Mouse (Mus musculus): ENCODE results near the gene Astn2.
A peak's percentile ranks its signal among the peaks of the same experiment; 100 is the strongest.
"Not testable (repeated sequence)": the region's sequence is repeated elsewhere in the genome, so short reads cannot be mapped to it uniquely, and the experiment has no call there.

Astn2 gene

DNA sequence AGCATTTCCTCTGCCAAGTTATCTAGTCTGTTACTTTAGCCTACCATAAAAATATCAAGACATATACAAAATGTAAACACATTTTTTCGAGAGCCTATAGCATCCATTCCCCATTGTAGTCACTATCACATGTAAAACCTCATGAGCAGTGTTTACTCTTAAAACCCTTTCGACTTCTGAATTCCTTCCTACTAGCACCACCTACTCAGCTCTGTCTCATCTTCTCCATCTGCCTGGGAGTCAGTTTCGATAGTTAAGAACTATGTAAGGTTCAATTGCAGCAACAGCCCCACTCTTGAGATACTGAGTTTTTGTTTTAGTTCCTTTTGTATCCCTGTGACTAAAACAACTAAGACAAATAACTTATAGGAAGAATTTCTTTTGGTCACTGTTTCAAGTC is 651.5 kb downstream of the Astn2 start:
- no peak for DNase-seq (ENCODE audit: low spot score)

DNA sequence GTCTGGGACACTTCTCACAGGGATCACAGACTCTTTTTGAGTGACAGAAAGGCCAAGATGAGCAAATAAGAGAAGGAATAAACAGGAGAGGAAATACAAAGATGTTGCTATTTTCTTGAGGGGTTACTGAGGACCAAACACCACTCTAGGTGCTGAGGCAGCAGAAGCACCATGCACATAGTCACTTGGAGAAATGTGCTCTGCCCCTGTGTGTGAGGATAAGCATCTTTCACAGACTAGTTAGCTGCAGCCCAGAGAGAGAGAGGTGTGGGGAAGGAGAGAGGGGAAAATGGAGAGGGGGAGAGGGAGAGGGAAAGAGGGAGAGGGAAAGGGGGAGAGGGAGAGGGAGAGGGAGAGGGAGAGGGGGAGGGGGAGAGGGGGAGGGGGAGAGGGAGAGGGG is 659.6 kb downstream of the Astn2 start:
- DNase-seq (ENCODE audit: low spot score): no peak

DNA sequence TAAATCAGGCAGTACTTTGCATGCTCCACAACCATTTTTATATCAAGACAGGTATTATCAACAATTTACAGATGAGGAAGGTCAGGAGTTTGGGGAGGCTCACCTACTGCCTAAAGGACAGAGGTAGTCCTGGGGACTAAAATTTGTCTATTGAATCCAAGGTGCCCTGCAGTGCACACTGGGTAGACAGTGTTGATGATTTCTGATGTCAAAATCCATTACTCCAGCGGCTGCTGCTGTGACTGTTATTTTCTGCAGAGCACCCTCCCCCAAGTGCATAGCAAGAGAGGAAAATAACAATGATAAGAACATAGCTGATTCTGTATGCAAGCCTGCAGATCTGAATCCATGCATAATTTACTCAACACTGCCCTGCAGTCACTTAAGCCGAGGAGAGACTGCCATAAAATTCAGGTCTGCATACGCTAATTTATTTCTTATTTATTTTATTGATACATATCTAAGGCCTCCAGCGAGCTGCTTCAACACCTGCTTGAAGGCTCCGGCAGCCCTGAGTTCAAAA is 660.3 kb downstream of the Astn2 start:
- DNase-seq (ENCODE audit: low spot score): no peak

DNA sequence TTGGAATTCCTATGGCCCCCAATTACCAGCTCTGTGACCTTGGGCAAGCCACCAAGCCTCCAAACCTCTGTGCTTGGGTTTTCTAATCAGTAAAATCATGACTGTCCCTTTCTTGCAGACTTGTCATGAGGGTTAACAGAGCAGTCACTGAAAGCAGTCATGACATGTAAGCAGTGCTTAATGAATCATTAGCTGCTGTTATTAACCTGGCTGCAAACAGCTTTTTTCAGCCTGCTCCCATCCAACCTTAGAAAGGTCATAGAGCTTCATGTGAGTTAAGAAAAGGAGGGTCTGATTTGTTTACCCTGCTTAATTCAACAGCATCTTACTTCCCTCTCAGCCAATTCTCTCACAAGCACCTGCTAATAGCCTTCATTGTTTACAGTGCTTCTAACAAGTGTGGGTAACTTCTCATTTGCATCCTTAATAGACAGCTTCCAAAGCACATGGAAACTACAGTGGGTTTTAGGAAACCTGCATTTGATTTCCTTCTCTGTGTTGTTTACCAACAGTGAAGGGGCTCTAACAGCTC is 661.2 kb downstream of the Astn2 start:
- DNase-seq (ENCODE audit: low spot score): no peak

DNA sequence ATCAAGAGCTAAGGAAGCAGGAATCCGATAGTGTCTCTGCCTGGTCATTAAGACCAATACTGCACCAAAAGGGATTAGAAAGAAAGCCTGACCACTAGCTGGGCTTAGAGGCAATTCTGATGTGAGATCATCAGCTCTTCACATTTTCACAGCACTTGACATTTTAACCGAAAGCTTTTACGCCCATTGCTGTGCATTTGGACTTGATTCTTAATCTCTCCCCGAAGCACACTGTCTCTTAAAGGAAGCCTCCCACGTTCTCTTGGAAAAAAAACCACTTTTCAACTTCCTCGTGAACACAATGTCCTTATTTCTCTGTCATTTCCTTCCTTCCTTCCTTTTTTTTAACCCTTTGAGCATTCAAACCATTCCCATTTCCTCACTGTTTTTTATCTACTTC is 680.0 kb downstream of the Astn2 start:
- no peak for DNase-seq (ENCODE audit: low spot score)

DNA sequence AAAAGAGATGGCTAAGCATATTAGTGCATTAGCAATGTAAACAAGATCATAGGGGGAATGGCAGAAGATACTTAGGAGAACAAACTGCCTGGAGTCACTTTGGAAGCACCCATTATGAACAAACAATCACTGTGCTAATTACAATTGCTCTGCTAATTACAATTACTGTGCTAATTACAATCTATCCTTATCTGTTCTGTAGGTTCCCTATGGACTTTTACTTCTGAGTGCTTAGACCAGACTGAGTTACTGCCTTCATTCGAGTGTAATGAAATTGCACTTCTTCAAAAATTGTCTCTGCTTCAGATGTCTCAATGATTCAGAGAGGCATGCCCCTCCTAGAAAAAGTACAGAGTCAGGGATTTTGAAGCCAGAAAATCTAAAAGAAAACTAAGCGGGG is 684.8 kb downstream of the Astn2 start:
- no peak for DNase-seq (ENCODE audit: low spot score)

DNA sequence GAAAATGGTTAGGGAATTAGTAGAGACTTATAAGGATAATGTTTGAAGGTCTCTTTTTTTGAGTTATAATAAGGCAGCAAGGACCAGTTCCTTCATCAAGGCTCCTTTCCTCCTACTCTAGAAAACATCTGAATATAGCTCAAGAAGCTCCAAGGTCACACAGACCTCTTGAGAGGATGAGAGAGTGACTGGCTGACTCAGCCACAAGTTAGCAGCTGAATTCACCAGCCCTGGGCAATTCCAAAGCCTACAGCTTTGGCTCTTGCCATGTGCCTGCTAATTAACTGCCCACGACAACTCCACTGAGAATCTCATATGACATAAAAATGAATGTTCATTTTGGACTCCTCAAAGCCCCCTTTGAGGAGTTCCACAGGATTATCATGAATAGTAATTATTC is 686.5 kb downstream of the Astn2 start:
- DNase-seq (ENCODE audit: low spot score): no peak

DNA sequence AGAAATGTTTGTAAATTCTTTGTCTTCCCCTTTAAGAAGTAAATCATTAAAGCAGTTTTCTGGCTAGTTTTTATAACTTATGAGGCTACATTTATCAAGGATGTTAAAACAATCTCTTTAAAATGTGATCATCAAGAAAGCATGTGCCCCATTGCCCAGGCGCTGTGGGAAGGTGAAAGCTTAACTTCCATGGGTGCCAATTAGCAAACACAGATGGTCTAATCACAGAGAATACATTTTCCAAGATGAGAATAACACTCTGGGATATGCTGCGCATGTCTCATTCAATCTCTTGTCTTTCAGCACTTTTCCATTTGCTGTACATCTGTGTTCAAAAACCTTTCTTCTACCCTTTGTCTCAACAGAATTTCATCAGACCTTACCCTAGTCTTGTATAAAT is 688.3 kb downstream of the Astn2 start:
- DNase-seq (ENCODE audit: low spot score): no peak

DNA sequence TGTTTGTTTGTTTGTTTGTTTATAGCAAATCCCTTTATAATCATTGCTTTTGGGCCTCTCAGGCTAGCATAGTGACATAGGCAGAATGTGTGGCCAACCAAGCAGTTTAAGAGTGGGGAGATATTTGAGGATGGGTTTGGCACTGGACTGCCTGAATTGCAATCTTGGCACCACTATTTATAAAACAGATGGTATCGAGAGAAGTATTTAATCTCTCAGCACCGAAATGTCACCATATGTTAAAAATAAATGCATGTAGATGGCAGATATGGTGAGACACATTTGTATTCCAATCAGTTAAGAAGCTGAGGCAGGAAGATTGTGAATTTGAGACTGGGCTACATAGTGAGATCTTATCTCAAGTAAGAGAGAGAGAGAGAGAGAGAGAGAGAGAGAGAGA is 692.7 kb downstream of the Astn2 start:
- DNase-seq (ENCODE audit: low spot score): no peak

DNA sequence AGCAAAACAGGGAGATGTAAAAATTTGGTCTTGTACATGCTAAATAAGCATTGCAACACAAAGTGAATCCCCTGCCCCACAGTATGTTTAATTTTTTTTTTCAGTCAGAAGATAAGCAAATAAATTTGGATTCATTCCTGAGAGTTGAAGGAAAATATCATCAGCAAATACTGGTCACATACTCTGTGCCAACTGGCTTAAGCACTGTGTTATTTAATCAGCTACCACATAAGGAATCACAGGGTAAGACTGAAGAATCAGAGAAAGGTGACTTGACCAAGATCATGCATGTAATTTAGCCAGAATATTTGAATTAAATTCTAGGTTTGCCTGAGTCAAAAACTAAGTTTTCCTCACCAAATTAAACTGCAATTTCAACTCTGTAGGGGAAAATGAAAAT is 693.8 kb downstream of the Astn2 start:
- no peak for DNase-seq (ENCODE audit: low spot score)

DNA sequence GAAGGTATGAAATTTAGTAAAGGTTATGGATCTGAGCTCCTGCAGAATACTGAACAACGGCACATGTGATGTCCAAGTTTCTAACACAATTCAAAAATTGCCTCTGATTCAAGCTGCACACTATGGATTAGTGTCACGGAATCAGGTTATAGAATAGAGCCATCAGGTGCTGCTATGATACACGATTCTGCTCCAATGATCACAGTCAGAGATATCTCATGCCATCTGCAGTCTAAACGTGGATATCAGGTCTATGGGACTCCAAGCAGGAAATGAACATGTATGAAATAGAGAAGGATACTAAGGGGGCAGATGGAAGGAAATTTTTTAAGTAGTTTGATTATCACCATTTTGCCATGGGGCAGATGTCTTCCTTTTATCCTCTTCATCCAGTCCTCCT is 702.6 kb downstream of the Astn2 start:
- no peak for DNase-seq (ENCODE audit: low spot score)

DNA sequence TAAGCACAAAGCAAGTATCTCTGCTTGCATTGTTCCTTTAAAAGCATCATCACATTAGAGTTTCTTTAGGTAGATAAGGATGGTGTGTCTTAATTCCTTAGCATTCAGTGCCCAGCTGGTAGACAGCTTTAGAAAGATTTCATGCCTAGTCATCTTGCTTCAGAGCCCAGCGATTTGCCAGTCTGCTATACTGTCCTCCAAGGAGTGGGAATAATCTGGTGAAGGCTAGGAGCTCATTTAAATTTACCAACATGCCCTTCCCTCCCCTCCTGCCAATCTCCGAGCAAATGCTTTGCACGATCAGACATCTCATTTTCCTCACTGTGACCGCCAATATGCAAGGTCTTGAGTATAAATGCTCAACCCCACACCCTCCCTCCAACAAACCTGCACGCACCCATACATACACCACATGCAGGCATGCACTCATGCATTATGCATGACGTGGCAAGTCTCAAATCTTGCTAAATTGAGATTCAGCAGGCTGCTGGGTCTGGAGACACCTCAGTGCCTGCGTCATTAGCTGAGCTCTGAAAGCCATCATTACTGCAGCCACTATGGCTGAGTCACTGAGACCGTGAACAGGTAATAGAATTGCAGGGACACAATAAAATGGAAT is 704.6 kb downstream of the Astn2 start:
- DNase-seq (ENCODE audit: low spot score): no peak

DNA sequence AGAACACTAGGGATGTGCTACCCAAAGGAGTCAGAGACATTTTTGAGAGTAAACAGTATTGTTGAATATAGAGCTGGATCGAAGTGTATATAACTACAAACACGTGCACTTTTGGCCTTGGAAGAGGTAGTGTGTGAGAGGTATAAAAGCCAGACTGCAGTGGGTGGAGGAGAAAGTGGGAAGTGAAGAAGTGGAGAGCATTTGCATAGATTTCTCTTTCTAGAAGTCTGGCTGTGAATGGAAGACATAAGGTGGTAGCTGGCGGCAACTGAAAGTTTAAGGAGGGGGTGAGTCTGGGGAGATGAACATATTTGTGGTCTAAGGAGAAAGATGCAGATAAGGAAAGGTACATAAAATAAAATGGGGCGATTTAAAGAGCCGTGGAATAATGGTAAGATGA is 709.2 kb downstream of the Astn2 start:
- DNase-seq (ENCODE audit: low spot score): no peak

DNA sequence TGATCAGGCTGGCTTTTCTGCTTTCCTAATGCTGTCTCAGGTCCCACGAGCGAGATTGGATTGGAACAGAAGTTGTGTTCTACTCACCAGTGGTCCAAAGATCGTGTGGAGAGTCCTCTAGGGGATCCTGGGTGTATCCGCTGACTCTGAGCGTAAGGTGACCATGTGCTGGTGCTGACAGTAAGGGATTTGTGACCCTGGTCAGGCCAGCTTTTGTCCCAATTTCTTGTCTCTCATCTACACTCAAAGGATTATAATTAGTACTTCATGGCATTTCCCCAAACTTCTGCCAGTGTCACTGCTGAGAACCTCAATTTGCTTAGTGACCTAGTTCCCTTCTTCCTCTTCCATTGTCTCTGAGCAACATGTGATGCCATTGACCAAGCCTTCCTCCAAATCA is 710.4 kb downstream of the Astn2 start:
- DNase-seq (ENCODE audit: low spot score): no peak

DNA sequence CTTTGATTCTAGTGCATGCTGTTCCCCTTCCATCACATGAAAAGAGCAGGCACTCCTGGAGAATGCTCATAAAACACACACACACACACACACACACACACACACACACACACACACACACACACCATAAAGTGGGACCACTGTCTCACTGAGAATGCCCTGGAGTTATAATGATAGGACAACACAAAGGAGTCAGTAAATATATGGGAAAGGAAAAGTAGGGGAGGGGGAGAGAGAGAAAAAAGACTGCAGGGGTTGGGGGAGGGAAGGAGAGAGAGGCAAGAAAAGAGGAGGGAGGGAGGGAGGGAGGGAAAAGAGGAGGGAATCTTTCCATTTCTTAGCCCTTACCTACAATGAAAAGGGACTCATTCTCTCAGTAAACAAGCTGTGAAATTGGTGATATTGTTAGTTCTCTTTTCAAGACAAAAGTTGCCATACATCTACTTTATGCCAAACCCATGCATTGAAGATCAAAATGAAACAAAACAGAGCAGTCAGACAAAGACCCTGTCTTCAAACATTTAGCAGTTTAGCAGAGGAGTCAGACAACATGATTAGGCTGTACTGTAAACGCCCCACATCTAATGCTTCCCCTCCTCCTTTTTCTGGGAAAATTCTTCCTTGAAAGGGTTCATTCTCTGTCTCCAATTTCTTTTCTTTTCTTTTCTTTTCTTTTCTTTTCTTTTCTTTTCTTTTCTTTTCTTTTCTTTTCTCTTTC is 717.2 kb downstream of the Astn2 start:
- no peak for DNase-seq (ENCODE audit: low spot score)

DNA sequence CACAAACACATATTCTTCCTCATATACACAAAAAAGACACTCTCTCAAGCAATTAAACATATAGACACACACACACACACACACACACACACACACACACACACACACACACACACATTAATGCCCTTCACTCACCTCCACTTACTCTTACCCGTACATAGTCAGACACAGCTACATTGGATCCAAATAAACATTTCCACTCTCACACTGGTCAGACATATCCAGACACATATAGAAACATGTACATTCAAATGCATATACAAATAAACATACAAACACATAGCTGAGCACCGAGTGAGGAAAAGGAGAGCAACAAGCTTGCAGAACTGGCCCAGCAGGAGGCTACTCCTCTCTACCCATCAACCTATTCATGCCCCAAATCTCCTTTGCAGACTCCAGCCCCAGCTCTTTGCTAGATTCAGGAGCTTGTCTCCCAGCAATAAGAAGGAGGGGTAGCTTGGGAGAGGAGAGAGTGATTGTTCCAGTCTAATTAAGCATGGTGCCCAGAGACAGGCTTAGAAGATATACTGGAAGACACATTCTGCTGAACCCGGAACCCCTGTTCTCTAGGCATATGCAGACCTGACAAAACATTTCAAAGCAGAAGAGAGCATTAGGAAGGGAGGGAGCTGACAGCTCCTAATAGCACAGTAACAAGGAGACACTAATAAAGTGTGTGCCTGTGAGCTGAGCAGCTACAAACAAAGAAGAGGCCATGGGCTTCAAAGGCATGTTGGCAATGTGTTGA is 718.0 kb downstream of the Astn2 start:
- peak; percentile 24 for DNase-seq (ENCODE audit: low spot score)

DNA sequence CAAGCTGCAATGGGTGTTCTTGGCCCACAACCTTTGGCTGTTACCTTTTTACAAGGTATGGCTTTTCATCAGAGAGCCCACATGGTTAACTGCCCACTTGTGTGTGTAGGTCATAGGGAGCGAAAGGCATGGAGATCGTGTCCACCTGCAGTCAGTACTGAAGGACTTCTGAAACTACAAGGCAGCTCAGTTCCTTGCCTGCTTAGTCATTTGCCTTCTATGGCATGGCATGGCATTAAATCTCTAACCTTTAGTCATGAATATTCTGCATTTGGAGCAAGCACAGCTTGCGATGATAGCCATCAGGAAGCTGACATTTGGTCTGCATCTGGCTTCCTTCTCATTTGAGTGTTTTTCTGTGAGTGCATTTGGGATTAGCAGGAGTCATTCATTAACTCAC is 720.0 kb downstream of the Astn2 start:
- DNase-seq (ENCODE audit: low spot score): no peak

DNA sequence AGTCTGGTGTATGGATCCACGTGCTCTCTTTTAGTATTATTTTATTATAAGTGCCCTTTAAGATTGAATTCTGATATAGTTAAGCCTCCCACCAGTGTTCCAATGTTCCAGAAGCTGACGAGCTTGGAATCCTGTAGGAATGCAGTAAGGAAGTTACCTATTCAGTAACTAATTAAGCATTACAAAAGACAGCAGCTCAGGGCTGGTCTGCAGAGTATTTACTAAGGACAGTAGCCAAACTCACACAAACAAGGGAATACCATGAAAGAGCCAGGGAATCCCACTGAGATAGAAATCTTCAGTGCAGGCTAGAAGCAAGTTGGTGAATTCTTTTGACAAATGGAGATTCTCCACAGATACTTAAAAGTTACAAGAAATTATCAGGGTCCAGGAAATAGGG is 724.6 kb downstream of the Astn2 start:
- DNase-seq (ENCODE audit: low spot score): not testable (repeated sequence)

DNA sequence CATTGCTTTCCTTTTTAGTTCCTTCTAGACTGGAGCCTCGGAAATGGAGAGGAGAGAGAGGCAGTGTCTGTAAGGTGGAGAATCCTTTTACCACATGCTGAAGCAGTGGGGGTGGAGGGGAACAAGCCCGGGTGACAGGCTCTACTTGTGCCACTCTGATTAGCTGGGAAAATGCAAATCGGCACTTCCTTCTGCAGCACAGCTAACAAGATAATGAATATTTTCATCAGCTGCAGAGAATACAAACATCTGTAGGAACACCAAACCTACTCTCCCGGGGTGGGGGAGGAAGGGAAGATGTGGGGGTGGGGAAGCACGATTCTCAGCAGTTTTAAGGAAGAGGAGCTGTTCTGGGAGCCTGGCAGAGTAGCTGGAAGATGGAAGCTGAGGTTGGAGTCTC is 725.5 kb downstream of the Astn2 start:
- DNase-seq (ENCODE audit: low spot score): no peak

DNA sequence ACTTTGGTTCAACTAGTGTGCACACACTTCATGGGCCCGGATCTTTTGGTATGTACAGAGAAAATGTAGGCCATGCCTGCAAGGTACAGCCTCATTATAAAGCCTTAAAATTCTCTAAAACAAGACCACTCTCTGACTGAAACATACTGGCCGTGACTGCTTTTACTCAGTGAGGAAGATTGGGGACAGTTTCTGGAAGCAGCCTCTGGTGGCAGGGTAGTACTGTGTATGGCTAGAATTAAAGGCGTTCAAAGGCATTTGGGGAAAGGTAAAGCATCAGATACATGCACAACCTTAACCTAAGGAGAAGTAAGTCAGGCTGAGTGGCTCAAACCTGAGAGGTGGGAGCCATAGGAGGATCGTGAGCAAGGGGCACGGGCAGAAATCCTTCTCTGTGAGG is 725.9 kb downstream of the Astn2 start:
- no peak for DNase-seq (ENCODE audit: low spot score)

DNA sequence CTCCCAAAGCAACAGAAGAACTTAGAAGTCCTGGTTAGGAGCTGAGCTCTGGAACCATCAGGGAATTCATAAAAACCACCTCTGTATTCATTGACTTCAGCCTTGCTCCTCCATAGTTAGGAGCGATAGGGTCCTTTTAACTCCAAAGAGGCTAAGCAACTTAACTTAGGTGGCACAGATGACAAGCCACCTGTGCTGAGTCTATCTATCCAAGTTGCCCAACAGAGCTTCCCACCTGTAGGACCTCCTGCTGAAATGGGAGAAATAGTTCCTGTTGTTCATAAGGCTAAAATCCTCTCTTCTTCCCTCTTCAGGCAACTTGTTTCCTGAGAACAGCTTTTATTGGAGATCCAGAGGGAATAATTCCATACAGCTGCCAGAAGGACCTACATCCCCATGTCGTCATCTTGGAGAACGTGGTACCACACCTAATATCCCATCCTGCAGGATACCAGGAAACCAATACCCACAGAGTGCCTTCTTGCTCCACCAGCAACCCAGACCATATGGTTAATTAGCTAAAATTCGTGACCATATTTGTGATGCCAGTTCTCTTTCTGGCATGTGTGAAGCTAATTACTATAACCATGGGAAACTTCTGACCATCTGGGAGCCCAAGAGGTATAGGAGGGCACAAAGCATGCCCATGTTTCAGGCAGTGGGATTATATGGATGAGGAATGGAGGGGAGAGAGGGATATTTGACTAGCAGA is 730.0 kb downstream of the Astn2 start:
- DNase-seq (ENCODE audit: low spot score): no peak

DNA sequence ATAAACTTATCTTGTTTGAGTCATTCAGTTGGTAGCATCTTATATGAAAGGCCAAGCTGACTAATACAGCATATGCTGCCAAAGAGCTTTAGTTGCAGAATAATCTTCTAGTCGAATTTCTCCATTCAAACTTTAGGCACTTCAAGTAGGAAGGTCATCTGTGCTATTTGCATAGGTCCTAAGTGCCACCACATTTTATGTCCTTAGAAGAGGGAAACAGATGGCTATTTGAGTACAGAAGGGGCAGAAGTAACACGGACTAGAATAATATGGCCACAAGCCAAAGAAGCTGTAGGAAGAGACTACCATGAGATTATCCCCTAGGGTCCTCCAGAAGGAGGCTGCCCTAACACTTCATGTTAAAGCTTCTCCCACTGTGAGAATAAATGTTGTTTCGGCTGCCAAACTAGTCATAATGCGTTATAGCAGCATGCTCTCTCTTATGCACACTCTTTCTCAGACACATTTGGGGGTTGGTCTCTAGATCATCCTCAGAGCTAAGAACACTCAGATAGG is 730.9 kb downstream of the Astn2 start:
- no peak for DNase-seq (ENCODE audit: low spot score)

Measured in embryo, embryonic 10 days (tissue).